Mouse (Mus musculus): ENCODE data around the gene Ncoa4. TPM values are rescaled to one million over a fixed set of nuclear protein-coding genes. Genes with fewer than 3 reads are reported as not detected.
A peak's percentile ranks its signal among the peaks of the same experiment; 100 is the strongest.
"Not testable (repeated sequence)": the region's sequence is repeated elsewhere in the genome, so short reads cannot be mapped to it uniquely, and the experiment has no call there.

The Ncoa4 gene
- polyA plus RNA-seq, 1 experiment = 84.1 TPM

GRCm38 (mm10) chr14:32166840-32167239 lies 7.2 kb downstream of the Ncoa4 start:
- Histone ChIP-seq H3K4me3 (ENCODE audit: insufficient read depth, low read length) (no peak overlapping the region), H3K27ac (ENCODE audit: insufficient read depth, low read length) (0 out of 2 replicates have a peak overlapping the region, but pooled peaks have one; percentile 13), H3K4me1 (ENCODE audit: control insufficient read depth, insufficient read depth, low read length) (peaks cover 8% of the 10 kb centered on the region)
- TF ChIP-seq CTCF (IDR thresholded peaks at IDR 0.05; ENCODE audit: borderline replicate concordance, insufficient read depth, low read length) = no peak
- no peak for TF ChIP-seq POLR2A (IDR thresholded peaks at IDR 0.05; ENCODE audit: low read depth, low read length)

GRCm38 (mm10) chr14:32167326-32167725 lies 7.7 kb downstream of the Ncoa4 start:
- H3K4me3 ChIP-seq (ENCODE audit: insufficient read depth, low read length) = no peak overlapping the region

DNA sequence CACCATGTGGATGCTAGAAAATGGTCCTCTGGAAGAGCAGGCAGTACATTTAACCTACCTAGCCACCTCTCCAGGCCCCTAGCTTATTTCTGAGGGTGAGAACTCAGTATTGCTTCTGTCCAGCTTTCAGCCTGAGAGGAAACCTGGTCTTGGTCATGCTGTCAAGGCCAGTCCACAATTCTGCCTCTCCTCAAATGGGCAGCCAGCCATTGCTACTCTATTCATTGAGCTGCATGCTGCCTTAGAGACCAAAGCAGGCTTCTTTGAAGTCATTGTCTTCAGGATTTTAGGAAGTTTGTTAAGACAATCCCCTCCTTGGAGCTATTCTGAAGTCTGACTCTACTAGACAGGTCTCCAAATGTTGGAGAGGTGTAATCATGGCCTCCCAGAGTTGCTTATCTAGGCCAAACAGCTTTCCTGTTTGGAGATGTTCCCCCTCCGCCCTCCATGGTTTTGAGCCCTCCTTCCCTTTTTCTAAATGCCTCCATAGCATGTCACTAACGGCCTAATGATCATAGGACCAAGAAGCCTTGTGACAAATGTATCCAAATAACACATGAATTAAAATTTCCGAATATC lies 9.1 kb downstream of the Ncoa4 start:
- no peak overlapping the region for H3K4me3 ChIP-seq (ENCODE audit: insufficient read depth, low read length)
- H3K4me1 ChIP-seq (ENCODE audit: control insufficient read depth, insufficient read depth, low read length) = peaks cover 8% of the 10 kb centered on the region
- H3K27ac ChIP-seq (ENCODE audit: insufficient read depth, low read length) = no peak overlapping the region
- TF ChIP-seq POLR2A (IDR thresholded peaks at IDR 0.05; ENCODE audit: low read depth, low read length) (no peak), CTCF (IDR thresholded peaks at IDR 0.05; ENCODE audit: borderline replicate concordance, insufficient read depth, low read length) (no peak)

More at GRCm38 (mm10) chr14:32167326-32167725, 7.7 kb downstream of the Ncoa4 start:
- TF ChIP-seq CTCF (IDR thresholded peaks at IDR 0.05; ENCODE audit: borderline replicate concordance, insufficient read depth, low read length) (no peak), POLR2A (IDR thresholded peaks at IDR 0.05; ENCODE audit: low read depth, low read length) (no peak)
- H3K27ac ChIP-seq (ENCODE audit: insufficient read depth, low read length) = peak overlapping the region; percentile 25; the same call in 1 of the 2 replicates
- peaks cover 8% of the 10 kb centered on the region for H3K4me1 ChIP-seq (ENCODE audit: control insufficient read depth, insufficient read depth, low read length)

DNA sequence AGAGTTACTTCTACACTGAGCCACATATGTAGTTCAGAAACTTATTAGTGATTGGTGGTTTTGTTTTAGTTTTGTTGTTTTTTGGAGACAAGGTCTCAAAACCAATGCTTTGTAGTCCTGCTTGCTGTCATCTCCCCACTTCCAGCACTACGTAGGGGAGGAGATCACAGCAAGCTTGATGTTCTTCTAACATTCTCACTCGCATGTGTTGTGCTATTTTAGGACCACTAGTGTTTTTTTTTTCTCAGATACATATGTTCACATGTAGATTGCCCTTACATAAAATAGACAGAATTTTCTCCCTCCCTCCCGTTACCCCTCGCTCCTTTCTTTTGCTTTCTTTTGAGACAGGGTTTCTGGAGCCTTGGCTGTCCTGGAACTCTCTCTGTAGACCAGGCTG lies 10.5 kb downstream of the Ncoa4 start:
- Histone ChIP-seq H3K27ac (ENCODE audit: insufficient read depth, low read length) (no peak overlapping the region), H3K4me3 (ENCODE audit: insufficient read depth, low read length) (no peak overlapping the region), H3K4me1 (ENCODE audit: control insufficient read depth, insufficient read depth, low read length) (peaks cover 8% of the 10 kb centered on the region)
- TF ChIP-seq POLR2A (IDR thresholded peaks at IDR 0.05; ENCODE audit: low read depth, low read length) (no peak), CTCF (IDR thresholded peaks at IDR 0.05; ENCODE audit: borderline replicate concordance, insufficient read depth, low read length) (no peak)

DNA sequence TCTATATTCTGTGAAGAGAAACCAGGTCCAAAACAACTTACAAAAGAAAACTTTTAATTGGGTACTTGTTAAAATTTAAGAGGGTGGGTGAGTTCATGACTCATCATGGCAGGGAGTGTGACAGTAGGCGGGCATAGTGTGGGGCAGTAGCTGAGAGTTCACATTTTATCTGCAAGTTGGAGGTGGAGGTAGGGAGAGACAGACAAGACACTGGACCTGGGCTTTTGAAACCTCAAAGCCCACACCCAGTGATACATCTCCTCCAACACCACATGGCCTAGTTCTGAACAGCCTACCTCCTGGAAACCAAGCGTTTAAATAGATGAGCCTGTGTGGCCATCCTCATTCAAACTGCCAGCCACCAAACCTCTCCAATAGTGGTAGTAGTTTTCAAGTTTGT lies 15.6 kb downstream of the Ncoa4 start:
- Histone ChIP-seq H3K27ac (ENCODE audit: insufficient read depth, low read length) (no peak overlapping the region), H3K4me1 (ENCODE audit: control insufficient read depth, insufficient read depth, low read length) (no peaks in the 10 kb centered on the region), H3K4me3 (ENCODE audit: insufficient read depth, low read length) (no peak overlapping the region)
- TF ChIP-seq CTCF (IDR thresholded peaks at IDR 0.05; ENCODE audit: borderline replicate concordance, insufficient read depth, low read length) = no peak
- TF ChIP-seq POLR2A (IDR thresholded peaks at IDR 0.05; ENCODE audit: low read depth, low read length) = no peak

DNA sequence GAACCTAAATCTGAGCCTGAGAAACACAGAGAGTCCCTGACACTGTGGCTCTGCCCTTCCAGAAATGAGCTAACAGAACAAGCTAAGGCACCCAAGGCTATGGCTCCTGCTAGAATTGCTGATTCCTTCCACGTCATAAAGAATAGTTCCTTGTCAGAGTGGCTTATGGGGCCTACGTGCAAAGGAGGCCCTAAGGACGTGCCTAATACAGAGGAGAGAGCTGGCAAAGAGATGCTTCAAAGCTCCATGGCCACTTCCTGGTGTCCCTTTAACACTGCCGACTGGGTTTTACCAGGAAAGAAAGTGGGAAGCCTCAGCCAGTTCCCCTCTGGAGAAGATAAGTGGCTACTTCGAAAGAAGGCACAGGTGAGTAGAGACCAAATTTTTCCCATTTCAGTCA lies 16.9 kb downstream of the Ncoa4 start:
- H3K27ac ChIP-seq (ENCODE audit: insufficient read depth, low read length); H3K4me3 ChIP-seq (ENCODE audit: insufficient read depth, low read length): not testable (repeated sequence)

DNA sequence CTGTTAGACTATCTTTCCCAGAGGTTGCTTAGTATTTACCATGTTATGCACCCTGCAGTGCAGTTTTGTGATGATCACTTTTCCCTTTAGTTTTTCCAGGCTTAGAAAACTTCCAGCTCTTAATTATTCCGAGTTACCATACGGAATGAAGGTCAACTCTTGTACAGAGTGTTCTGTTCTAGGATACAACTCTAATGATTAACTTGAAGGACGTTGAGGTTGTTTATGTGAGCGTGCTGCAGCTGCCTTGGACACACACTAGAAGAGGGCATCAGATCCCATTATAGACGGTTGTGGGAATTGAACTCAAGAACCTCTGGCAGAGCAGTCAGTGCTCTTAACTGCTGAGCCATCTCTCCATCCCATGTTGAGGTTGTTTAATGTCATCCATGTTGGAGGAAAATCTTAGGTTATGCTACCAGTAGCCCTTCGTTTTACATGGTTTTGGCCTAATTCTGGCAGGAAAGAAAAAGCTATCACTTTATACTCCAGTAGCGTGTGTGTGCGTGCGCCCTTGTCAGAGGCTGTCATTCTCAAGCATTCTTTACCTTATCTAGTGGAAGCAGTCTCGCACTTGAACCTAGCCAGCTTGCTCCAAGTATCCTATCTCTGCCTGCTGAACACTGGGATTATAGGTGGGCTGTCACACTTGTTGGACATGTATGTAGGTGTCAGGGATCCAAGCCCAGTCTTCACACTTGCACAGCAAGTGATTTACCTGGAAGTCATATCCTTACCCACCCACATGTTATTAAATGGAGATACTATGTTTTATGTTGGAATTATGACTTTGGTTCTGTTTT lies 19.9 kb downstream of the Ncoa4 start:
- TF ChIP-seq POLR2A (IDR thresholded peaks at IDR 0.05; ENCODE audit: low read depth, low read length) = no peak
- TF ChIP-seq CTCF (IDR thresholded peaks at IDR 0.05; ENCODE audit: borderline replicate concordance, insufficient read depth, low read length) = no peak

More for the DNA sequence above, 16.9 kb downstream of the Ncoa4 start:
- H3K4me1 ChIP-seq (ENCODE audit: control insufficient read depth, insufficient read depth, low read length) = not testable (repeated sequence)

GRCm38 (mm10) chr14:32180861-32181260 lies 21.2 kb downstream of the Ncoa4 start:
- TF ChIP-seq POLR2A (IDR thresholded peaks at IDR 0.05; ENCODE audit: low read depth, low read length) = no peak
- no peak for TF ChIP-seq CTCF (IDR thresholded peaks at IDR 0.05; ENCODE audit: borderline replicate concordance, insufficient read depth, low read length)
- Histone ChIP-seq H3K27ac (ENCODE audit: insufficient read depth, low read length) (no peak overlapping the region), H3K4me1 (ENCODE audit: control insufficient read depth, insufficient read depth, low read length) (no peaks in the 10 kb centered on the region), H3K4me3 (ENCODE audit: insufficient read depth, low read length) (no peak overlapping the region)

More for the DNA sequence above, 19.9 kb downstream of the Ncoa4 start:
- Histone ChIP-seq H3K4me1 (ENCODE audit: control insufficient read depth, insufficient read depth, low read length) (no peaks in the 10 kb centered on the region), H3K4me3 (ENCODE audit: insufficient read depth, low read length) (no peak overlapping the region), H3K27ac (ENCODE audit: insufficient read depth, low read length) (no peak overlapping the region)

- Histone ChIP-seq H3K4me3 (ENCODE audit: insufficient read depth, low read length) (no peak overlapping the region), H3K4me1 (ENCODE audit: control insufficient read depth, insufficient read depth, low read length) (no peaks in the 10 kb centered on the region), H3K27ac (ENCODE audit: insufficient read depth, low read length) (no peak overlapping the region)
- TF ChIP-seq CTCF (IDR thresholded peaks at IDR 0.05; ENCODE audit: borderline replicate concordance, insufficient read depth, low read length) (no peak), POLR2A (IDR thresholded peaks at IDR 0.05; ENCODE audit: low read depth, low read length) (no peak)
Measured at GRCm38 (mm10) chr14:32183846-32184245, 24.2 kb downstream of the Ncoa4 start.

Data from embryonic fibroblast, embryonic 13.5 days (primary cell).